Mouse (Mus musculus) embryonic facial prominence, embryonic 13.5 days (tissue): Measurements from ENCODE around the gene Gabrb3. TPM values are rescaled to one million over a fixed set of nuclear protein-coding genes. Genes with fewer than 3 reads are reported as not detected.
A peak's percentile ranks its signal among the peaks of the same experiment; 100 is the strongest.

Experiments
- ATAC-seq: fragments of 200-750 bp; cut with Nextera tagmentation; 2 replicates; pipeline ENCODE4 v1.8.0; 2017; ENCODE audit warnings: low read depth; ENCODE audit not compliant: insufficient number of reproducible peaks, insufficient read depth, low FRiP score, low TSS enrichment
- H3K27ac ChIP-seq: fragments of 300-500 bp; sonication (generic); 2 replicates; pipeline ENCODE4 v1.5.1; 2015; ENCODE audit warnings: moderate library complexity, mild to moderate bottlenecking, inconsistent platforms
- H3K27me3 ChIP-seq: fragments of 300-500 bp; sonication (generic); 2 replicates; pipeline ENCODE4 v1.6.1; 2015; ENCODE audit warnings: mild to moderate bottlenecking, inconsistent platforms
- H3K36me3 ChIP-seq: fragments of 300-500 bp; sonication (generic); 2 replicates; pipeline ENCODE4 v1.6.1; 2015; ENCODE audit warnings: mild to moderate bottlenecking, inconsistent platforms
- H3K4me1 ChIP-seq: fragments of 300-500 bp; sonication (generic); 2 replicates; pipeline ENCODE4 v1.6.1; 2015; ENCODE audit warnings: inconsistent platforms
- H3K4me2 ChIP-seq: fragments of 300-500 bp; sonication (generic); 2 replicates; pipeline ENCODE4 v1.6.1; 2015; ENCODE audit warnings: moderate library complexity, mild to moderate bottlenecking, inconsistent platforms
- H3K4me3 ChIP-seq: fragments of 300-500 bp; sonication (generic); 2 replicates; pipeline ENCODE4 v1.5.1; 2015; ENCODE audit warnings: mild to moderate bottlenecking, inconsistent platforms
- H3K9ac ChIP-seq: fragments of 300-500 bp; sonication (generic); 2 replicates; pipeline ENCODE4 v1.6.1; 2015; ENCODE audit warnings: mild to moderate bottlenecking, inconsistent platforms
- H3K9me3 ChIP-seq: fragments of 300-500 bp; sonication (generic); 2 replicates; pipeline ENCODE4 v1.6.1; 2016; ENCODE audit warnings: inconsistent platforms
- WGBS: fragments of 180-500 bp; shearing (Covaris S2); methylation state at CpG from one replicate; pipeline ENCODE4 v1.1.7; 2015; ENCODE audit warnings: mixed read lengths; 5-methylcytosine and 5-hydroxymethylcytosine counted together
- polyA plus RNA-seq: library from polyadenylated mRNA; unstranded; fragments of >200 nt; fragmentation: Nextera tagmentation; extraction: Ambion mirVana; gene quantifications from 2 replicates; pipeline ENCODE4 v1.2.1, GENCODE M21; 2015

Gabrb3 gene
- polyA plus RNA-seq, 1 experiment from 2014 or later: 1.1 TPM

DNA sequence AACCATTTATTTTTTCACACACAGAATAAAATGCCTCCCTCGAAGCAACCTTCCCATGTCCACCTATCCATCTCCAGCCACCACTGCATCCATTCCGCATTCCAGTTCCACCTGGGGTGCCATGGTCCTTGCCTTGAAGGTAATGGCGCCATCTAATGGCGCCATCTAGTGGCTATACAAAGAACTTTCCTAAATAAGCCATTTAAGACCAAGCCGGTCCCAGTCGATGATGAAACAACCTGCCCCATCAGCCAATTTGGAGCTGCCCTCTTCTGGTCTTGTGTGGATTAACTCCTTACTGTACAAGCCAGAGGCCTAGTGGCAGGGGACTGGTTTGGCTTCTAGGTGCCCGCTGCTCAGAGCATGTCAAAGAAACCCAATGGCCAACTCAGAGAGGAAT is 119.1 kb downstream of the Gabrb3 start:
- Histone ChIP-seq H3K4me2 (no peak overlapping the region), H3K9me3 (no peaks in the 10 kb centered on the region), H3K9ac (no peak overlapping the region), H3K4me3 (no peak overlapping the region), H3K27me3 (no peaks in the 10 kb centered on the region), H3K36me3 (no peaks in the 10 kb centered on the region), H3K27ac (no peak overlapping the region), H3K4me1 (no peaks in the 10 kb centered on the region)
- no peak for ATAC-seq
- WGBS: 24% methylated on average over 7 of the region's 7 CpGs

DNA sequence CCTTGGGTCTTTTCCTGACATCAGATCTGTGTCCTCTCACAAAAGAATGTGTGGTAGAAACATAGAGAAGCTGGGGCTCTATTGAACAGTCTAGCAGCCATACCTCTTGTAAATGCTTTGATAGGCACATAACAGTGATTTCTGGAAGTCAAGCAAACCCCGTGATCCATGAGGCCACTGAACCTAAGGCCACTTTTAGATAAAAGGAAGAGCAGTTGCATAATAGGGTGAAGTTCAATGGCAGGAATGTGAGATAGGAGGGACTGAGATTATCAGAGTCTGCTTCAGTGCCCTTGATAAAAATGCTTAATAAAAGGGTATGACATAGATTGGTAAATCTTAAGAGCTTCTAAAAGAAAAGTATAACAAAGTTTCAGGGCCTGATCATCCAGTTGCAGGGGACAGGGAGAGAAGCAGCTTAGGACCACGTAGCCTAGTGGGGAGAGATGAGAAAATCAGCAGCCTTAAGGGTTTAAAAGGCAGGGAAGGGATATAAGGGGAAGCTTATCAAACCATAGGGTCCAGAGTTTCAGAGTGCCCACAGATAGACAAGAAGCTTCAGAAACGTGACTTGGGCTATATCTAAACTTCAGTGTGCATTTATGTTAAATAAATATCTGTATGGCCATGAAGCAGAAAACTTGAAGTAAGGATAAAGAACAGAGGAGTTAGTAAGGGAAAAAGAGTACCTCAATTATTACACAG is 141.4 kb downstream of the Gabrb3 start:
- no peaks in the 10 kb centered on the region for H3K36me3 ChIP-seq
- 64% methylated on average over 3 of the region's 3 CpGs for WGBS

DNA sequence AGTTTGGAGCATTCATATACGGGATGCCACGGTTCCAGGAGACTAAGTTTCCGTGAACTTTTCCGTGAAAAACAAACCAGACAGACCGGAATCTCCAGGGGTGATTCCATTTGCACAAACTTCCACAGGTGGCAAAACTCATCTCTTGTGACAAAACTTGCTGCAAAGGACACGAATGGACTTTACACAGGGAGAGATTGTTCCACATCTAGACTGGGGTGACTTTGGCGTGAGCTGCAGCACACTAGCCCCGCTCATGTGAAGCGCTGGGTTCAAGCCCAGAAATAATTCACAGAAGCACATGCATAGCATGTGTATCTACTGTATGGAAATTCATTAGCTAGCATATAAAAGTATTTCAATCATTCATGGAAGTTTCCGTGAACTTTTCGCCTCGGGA is 144.9 kb downstream of the Gabrb3 start:
- Histone ChIP-seq H3K4me3 (no peak overlapping the region), H3K4me2 (no peak overlapping the region), H3K9me3 (no peaks in the 10 kb centered on the region), H3K36me3 (no peaks in the 10 kb centered on the region), H3K27me3 (no peaks in the 10 kb centered on the region), H3K9ac (no peak overlapping the region), H3K4me1 (no peaks in the 10 kb centered on the region), H3K27ac (no peak overlapping the region)
- 89% methylated on average over 12 of the region's 12 CpGs for WGBS
- no peak for ATAC-seq

More for the DNA sequence above, 141.4 kb downstream of the Gabrb3 start:
- no peak for ATAC-seq
- no peaks in the 10 kb centered on the region for H3K9me3 ChIP-seq
- H3K4me1 ChIP-seq: no peaks in the 10 kb centered on the region
- no peak overlapping the region for H3K27ac ChIP-seq
- H3K27me3 ChIP-seq: no peaks in the 10 kb centered on the region
- no peak overlapping the region for H3K4me2 ChIP-seq
- no peak overlapping the region for H3K9ac ChIP-seq
- H3K4me3 ChIP-seq: no peak overlapping the region

DNA sequence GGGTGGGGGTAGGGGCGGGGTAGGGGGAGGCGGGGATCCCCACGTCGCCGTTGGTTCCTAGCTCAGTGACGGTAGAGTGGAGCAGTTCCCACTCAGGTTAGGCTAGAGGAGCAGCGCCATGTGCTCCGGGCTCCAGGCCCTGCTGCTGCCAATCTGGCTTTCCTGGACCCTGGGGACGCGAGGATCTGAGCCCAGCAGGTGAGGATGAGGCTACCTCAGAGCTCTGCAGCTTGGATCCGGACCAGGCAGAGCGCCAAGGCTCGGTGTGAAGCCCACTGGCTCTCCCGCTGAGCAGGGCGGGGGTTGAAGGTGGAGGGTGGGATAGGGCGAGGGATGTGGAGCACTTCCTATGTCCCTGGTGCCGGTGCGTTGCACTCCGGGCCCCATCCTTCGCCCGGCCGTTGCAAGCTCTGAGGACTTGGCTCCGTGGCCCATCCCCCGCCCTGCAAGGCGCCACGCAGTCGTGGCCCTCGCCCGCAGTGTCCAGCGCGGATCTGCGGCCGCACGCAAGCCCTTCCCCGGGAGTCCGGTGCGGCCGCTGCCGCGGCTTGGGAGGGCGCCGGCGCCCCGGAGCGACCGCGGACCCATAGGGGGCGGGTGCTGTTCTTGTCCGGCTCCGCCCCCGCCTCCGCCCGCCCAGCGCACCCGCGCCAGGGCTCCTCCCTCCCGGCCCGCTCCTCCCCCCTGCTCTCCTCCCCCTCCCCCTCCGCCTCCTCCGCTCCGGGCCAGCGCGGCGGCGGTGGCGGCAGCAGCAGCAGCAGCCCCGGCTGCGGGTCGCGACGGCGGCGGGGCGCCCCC is 171.2 kb downstream of the Gabrb3 start:
- Histone ChIP-seq H3K36me3 (no peaks in the 10 kb centered on the region), H3K4me1 (peaks cover 16% of the 10 kb centered on the region), H3K4me2 (peak overlapping the region; percentile 97), H3K9me3 (no peaks in the 10 kb centered on the region), H3K4me3 (peak overlapping the region; percentile 71), H3K27me3 (peaks cover 40% of the 10 kb centered on the region), H3K9ac (peak overlapping the region; percentile 69), H3K27ac (no peak overlapping the region)
- peak; percentile 90 for ATAC-seq
- under 1% methylated on average over 47 of the region's 74 CpGs for WGBS

DNA sequence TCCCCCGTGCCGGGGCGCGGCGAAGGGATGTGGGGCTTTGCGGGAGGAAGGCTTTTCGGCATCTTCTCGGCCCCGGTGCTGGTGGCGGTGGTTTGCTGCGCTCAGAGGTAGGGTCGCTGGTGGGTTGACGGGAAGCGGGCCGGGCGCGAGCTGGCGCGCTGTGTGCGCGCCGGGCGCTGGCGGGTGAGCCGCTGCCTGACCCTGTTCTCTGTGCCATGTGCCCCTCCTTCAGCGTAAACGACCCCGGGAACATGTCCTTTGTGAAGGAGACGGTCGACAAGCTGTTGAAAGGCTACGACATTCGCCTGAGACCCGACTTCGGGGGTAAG is 171.7 kb downstream of the Gabrb3 start:
- peak overlapping the region; percentile 71 for H3K4me3 ChIP-seq
- ATAC-seq: peak; percentile 54; the same call in 1 of the 2 replicates
- H3K27me3 ChIP-seq: peaks cover 40% of the 10 kb centered on the region
- H3K9ac ChIP-seq: peak overlapping the region; percentile 58
- WGBS: under 1% methylated on average over 32 of the region's 34 CpGs
- no peaks in the 10 kb centered on the region for H3K36me3 ChIP-seq
- H3K9me3 ChIP-seq: no peaks in the 10 kb centered on the region
- H3K4me1 ChIP-seq: peaks cover 16% of the 10 kb centered on the region
- peak overlapping the region; percentile 97 for H3K4me2 ChIP-seq
- H3K27ac ChIP-seq: no peak overlapping the region

DNA sequence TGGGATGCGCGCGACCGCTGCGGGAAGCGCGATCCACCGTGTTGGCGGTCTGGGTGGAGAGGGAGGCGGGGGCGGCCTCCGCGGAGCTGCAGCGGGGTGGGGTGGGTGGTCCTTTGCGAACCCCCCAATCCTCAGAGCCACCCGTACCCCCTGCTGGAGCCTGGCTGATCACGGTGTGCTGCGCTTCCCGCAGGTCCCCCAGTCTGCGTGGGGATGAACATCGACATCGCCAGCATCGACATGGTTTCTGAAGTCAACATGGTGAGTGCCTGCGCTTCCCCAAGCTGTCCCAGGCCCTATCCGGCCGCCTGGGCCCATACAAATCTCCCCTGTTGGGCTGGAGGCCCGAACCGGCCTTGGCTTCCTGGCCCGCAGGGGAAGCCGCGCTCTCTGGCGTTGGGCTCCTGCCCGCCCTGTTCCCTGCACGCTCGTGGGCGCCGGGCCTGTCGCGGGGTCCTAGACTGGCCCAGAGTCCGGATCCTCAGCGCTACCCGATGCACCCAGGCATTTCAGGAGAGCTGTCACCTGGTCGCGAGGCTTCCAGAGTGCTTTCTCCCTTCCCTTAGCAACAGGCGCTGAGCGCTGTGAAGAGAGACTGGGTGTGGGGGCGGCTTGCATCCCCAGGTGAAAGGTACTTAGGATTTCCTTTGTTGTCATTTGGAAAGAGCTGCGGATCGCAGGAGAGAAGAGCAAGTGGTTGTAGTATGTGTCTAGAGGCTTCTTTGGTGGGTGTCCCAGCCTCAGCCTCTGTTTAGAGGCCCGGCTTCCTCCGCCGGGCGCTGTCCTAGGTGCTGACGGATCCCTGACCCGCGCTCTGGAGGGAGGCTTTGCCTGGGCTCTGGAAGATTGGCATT is 172.3 kb downstream of the Gabrb3 start:
- Histone ChIP-seq H3K27ac (no peak overlapping the region), H3K9ac (peak overlapping the region; percentile 58), H3K36me3 (no peaks in the 10 kb centered on the region), H3K4me3 (peak overlapping the region; percentile 71), H3K9me3 (no peaks in the 10 kb centered on the region), H3K4me1 (peaks cover 16% of the 10 kb centered on the region), H3K4me2 (peak overlapping the region; percentile 97), H3K27me3 (peaks cover 40% of the 10 kb centered on the region)
- under 1% methylated on average over 56 of the region's 56 CpGs for WGBS
- no peak; the same call in 1 of the 2 replicates for ATAC-seq

DNA sequence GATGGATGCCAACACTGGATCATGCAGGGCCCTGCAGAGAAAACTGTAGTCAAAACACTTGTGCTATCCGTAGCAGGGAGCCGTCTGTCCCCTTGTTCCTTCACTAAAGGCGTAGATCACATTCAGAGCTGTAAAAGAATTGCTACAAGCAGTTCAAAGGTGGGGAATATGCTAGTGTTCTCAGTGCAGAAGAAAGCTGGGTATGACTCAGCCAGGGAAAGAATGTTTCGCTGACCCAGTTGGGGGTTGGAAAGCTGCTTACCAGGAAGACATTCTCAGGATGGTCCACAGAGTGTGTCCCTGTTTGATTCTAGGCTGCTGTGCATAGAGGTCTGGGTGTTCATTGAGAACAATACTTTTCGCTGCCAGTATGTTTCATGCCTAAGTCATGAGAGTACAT is 177.8 kb downstream of the Gabrb3 start:
- peaks cover 3% of the 10 kb centered on the region; the same call in 1 of the 2 replicates for H3K27me3 ChIP-seq
- no peak overlapping the region for H3K4me3 ChIP-seq
- WGBS: 75% methylated on average over 5 of the region's 5 CpGs
- H3K9ac ChIP-seq: no peak overlapping the region
- no peak overlapping the region for H3K4me2 ChIP-seq
- H3K36me3 ChIP-seq: no peaks in the 10 kb centered on the region
- H3K9me3 ChIP-seq: no peaks in the 10 kb centered on the region
- H3K27ac ChIP-seq: no peak overlapping the region
- no peak for ATAC-seq
- no peaks in the 10 kb centered on the region for H3K4me1 ChIP-seq

DNA sequence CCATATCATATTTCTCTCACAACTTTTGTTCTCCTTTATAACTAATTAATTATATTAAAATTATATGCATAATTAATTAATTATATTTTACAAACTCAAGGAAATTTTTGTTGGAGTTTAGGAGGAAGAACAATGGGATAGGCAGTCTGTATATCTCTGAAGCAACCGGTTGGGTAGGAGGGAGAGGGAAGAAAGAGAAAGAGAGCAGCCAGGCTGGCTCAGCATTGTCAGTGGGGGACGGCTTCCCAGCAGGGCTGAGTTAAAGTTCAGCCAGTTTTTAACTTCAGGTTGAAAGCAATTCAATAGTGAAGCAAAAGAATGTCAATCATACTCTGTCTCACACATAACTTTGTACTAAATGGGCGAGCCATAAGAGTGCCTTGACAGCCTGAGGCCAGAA is 199.2 kb downstream of the Gabrb3 start:
- ATAC-seq: no peak

DNA sequence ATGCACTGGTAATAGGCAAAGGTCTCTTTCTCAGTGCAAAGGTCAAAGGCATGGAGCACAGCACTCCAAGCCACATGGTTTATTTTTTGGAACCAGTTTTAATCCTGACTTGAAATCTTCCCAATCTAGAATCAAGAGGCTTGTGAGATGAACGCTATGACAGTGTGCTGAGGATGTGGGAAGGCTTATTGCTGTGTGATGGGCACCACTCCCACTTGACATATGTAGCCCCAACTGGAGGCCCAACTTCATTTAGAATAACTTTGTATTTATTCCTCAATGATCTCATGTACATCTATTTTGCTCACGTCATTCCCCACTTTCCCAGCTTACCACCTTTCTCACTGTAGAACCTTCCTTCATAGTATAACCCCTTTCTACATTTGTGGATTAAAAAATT is 200.5 kb downstream of the Gabrb3 start:
- WGBS: 87% methylated on average over 2 of the region's 2 CpGs
- Histone ChIP-seq H3K9me3 (no peaks in the 10 kb centered on the region), H3K4me2 (no peak overlapping the region), H3K27ac (no peak overlapping the region), H3K4me1 (no peaks in the 10 kb centered on the region), H3K9ac (no peak overlapping the region), H3K27me3 (no peaks in the 10 kb centered on the region), H3K36me3 (no peaks in the 10 kb centered on the region), H3K4me3 (no peak overlapping the region)
- ATAC-seq: no peak

More for the DNA sequence above, 199.2 kb downstream of the Gabrb3 start:
- Histone ChIP-seq H3K4me2 (no peak overlapping the region), H3K27ac (no peak overlapping the region), H3K27me3 (no peaks in the 10 kb centered on the region), H3K4me3 (no peak overlapping the region), H3K9me3 (no peaks in the 10 kb centered on the region), H3K36me3 (no peaks in the 10 kb centered on the region), H3K4me1 (no peaks in the 10 kb centered on the region), H3K9ac (no peak overlapping the region)
- 41% methylated on average over 3 of the region's 3 CpGs for WGBS

DNA sequence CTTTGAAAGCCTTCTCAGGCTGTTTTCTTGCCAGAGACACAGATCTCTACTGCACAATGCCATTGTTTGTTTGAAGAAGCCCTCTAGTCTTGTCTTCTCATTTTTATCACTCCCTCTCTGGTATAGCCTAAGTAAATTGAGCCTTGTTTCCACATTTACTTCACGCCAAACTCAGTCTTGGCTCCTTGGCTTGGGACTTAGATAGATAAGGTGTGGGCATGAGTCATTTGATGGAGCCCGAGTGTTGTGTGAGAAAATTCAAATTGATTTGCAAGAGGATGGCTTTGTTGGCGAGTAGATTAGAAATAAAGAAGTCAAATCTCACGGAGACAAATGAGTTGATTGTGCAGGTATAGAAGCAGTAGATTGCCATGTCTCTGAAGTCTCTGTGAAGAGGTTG is 204.2 kb downstream of the Gabrb3 start:
- H3K4me3 ChIP-seq: no peak overlapping the region
- no peak for ATAC-seq
- no peaks in the 10 kb centered on the region for H3K4me1 ChIP-seq
- H3K4me2 ChIP-seq: no peak overlapping the region
- no peaks in the 10 kb centered on the region for H3K27me3 ChIP-seq
- no peak overlapping the region for H3K9ac ChIP-seq
- 78% methylated on average over 4 of the region's 4 CpGs for WGBS
- no peaks in the 10 kb centered on the region for H3K9me3 ChIP-seq
- no peaks in the 10 kb centered on the region for H3K36me3 ChIP-seq
- no peak overlapping the region for H3K27ac ChIP-seq

DNA sequence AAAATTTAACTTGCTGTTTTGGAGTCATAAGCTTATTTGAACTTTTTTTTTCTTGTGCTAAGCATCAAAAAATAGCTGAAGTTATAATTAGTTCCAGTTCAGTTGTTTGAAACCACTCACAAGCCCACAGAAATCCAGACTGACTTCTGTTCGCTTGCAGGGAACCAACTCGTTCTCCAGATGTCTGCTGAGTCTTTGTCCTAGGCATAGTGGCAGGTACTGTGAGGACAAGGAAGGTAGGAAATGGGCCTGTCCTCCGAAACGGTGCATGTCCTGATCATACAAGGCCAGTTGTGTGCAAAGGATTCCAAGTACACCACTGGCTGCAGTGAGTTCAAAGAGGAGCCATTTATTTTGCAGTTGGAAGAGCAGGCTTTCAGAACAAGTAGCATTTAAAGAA is 215.5 kb downstream of the Gabrb3 start:
- no peak for ATAC-seq
- H3K27me3 ChIP-seq: no peaks in the 10 kb centered on the region
- no peaks in the 10 kb centered on the region for H3K9me3 ChIP-seq
- no peaks in the 10 kb centered on the region for H3K36me3 ChIP-seq
- no peak overlapping the region for H3K9ac ChIP-seq
- H3K4me3 ChIP-seq: no peak overlapping the region
- no peak overlapping the region for H3K4me2 ChIP-seq
- no peak overlapping the region for H3K27ac ChIP-seq
- no peaks in the 10 kb centered on the region for H3K4me1 ChIP-seq
- WGBS: 48% methylated on average over 4 of the region's 4 CpGs
